Mouse (Mus musculus): ENCODE measurements around the gene Trim65.
A peak's percentile ranks its signal among the peaks of the same experiment; 100 is the strongest.

Trim65 gene

DNA sequence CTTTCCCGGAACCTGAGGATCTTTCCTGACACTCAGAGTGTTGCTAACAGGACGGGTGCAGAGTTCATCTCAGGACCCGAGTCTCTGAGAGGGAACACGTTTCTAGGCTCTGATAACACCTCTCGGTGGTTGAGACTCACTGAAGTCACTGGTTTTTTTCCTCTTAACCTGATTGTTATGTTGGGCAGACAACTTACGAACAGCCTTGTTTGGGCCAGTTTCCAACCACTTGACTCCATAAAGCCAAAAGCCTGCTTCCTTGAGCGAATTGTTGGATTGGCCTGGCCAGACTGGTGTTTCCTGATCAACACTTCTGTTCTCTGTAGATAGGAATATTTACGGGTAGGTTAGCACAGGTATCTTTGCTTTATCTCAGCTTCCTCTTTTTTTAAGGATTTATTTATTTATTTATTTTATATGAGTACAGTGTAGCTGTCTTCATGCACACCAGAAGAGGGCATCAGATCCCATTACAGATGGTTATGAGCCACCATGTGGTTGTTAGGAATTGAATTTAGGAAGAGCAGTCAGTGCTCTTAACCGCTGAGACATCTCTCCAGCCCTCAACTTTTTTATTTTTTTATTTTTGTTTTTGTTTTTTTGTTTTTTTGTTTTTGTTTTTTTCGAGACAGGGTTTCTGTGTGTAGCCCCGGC is 42.1 kb downstream of the Trim65 start:
- DNase-seq (ENCODE audit: low spot score in 2 of 2) = no peak

DNA sequence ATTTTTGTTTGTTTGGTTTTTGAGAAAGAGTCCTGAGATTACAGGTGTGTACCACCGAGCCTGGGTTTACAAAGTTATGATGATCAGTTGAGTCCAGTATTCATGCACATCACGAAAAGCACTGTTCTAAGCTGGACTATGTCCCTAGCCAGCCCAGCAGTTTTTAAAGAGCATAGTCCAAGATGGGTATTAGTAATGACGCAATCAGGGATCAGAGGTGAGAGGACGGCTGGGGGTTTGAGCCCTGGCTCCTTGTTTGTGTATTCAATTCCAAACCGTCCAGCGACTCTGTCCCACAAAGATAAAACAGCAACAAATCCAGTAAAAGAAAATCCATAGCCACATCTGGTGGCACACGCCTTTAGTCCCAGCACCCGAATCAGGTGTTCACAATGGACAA is 42.7 kb downstream of the Trim65 start:
- no peak for DNase-seq (ENCODE audit: low spot score in 2 of 2)

DNA sequence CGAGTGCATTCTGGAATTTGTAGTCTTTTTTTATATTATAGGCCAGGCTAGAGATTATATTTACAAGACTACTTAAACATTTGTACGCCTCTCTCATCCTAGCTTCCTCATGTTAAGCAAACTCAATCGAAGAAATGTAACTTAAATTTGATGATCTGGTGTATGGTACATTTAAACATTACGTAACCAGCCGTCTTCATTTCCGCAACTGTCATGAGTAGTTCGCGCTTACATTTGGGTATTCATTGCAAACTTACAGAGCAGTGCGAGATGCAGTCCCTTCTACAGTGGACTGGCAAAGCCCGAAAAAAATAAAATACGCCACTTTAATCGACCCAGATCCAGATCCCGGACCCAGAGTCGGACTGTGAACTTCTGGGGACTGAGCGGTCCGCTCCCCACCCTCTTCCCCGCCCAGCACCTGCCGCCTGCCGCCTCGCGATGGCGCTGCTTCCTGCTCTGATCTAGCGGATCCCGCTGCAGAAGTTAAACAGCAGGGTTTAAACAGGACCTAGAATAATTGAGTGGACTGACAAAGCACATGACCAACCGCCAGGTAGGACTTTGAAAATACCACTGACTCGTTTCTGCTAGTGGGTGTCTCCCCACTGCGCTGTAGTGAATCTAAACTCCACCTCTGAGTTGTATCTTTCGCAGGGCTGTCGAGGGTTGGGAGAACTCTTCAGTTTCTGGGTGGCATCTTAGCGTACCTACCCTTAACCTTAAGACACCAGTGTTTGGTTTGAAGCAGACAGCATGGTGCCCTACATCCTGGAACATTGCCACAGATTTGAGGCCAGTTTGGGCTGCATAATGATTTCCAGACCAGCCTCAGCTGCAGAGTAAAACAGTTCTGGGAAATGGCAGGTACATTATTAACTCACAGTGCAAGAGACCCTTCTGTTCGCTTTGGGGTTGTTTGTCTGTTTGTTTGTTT is 43.5 kb downstream of the Trim65 start:
- DNase-seq (ENCODE audit: low spot score in 2 of 2) = peak; percentile 68 to 82

DNA sequence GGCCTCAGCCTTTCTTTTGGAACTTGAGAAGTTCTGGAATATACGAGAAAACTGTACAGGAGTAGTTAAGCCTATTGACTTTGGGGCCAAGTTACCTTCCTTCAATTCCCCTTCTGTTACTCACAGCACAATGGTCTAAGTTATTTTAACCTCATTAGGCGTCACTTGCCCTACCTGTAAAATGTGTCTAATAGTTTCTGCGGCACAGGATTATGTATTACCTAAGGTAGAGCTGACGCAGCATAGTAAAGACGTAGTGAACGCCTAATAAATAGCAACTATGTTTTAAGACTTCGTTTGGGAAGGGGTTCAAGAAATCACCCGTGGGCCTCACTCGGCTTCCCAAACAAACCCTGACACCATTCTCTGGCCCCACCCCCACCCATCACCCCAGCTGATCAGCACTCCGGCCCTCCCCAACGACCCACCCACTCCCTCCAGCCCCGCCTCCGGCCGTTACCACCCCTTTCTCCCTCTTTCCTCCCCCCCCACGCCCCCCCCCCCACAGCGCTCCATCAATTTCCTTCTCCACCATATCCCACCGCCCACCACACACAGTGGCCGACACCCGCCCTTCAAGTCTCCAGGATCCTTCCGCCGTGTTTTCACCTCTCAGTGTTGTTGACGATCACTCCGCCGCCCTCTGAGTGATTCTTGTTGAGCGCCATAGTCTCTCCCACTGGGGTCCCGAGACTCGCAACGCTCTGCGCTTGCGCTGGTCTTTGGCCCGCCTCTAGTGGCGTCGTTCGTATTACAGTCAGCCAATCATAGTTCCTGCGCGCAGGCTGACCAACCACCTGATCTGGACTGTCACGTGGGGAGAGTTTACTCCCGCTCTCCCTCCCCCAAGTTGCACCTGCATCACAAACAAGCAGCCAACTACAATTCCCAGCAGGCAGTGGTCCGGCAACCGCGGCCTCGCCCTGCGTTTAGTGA is 44.4 kb downstream of the Trim65 start, which contains the start of gene Wbp2:
Gene Wbp2 (minus strand): TSS at position 738 of the 936 bp plus-strand sequence.
- peak; percentile 94 to 99 for DNase-seq (ENCODE audit: low spot score in 2 of 2)

DNA sequence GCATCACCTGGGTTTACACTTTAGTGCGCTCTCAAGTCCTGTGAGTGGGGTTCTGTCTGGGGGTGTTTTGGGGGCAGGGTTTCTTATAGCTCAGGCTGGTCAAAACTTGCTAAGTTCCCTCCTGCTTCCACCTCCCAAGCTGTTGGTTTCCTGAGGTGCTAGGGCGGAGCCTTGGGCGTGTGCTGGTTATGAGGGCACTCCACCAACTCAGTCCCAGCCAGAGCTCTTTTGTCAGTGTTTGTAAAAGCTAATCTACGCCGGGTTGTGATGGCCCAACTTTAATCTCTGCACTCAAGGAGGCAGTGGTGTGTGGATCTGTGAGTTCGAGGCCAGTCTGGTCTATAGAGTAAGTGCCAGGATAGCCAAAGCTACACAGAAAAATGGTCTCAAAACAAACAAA is 46.8 kb downstream of the Trim65 start:
- no peak for DNase-seq (ENCODE audit: low spot score in 2 of 2)

DNA sequence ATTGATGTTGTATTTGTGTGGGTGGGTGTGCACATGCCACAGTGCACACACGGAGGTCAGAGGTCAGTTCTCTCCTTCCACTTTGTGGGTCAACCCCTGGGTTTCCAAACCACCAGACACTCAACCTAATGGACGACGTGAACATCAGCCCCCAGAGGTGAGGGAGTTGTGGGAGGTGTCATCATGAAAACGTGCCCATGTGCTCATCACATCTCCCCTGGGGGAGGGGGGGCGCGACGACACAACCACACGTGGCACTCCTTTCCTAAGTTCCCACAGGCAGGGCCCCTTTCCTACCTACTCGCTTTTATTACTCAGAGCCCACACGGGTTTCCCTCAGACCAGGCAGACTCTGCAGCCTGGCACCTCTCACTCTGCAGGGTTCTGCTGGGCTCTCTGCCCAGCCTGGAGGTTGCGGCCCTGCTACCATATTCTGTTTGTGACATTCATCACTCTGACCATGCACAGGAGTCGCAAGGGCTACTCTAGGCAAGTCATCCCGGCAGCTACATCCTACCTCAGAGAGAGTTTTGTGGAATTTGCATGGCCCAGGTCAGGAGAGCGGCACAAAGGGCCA is 47.7 kb downstream of the Trim65 start:
- no peak for DNase-seq (ENCODE audit: low spot score in 2 of 2)

DNA sequence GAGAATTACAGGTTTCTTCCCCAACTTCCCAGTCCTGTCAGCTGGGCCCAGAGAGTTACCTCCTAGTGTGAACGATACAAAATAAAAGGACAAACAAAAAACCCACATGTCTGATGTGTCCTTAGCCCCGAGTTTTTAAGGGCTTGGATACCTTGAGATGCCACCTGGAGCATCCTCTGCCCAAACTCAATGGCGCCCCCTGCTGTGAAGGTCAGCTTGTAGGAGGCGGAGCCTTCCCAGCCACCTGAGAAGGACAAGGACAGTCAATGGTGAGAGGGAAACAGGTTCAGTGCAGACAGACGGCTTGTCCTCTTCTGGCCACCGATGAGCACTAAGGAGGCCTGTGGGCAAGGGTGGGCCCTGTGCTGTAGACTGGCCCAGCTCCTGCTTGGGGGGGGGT is 49.8 kb downstream of the Trim65 start:
- DNase-seq (ENCODE audit: low spot score in 2 of 2) = no peak

DNA sequence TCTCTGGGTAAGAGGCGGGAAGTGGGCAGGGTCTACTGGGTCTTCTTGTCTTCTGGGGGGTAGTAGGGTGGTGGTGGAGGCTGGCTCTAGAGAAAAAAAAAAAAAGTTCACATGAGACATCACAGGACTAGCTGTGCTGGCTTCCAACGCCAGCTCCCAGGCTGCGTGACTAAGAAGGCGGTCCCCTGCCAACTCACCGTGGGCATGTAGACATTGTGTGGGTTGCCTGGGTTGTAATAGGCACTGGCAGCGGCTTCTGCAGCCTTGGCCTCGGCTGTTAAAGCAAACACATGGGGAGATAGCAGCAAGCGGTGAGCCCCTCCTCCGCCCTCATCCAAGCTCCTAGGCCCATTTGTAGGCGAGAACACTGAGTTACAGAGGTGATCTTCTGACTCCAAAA is 51.4 kb downstream of the Trim65 start:
- DNase-seq (ENCODE audit: low spot score in 2 of 2) = peak in 1 of 2 experiments; percentile 58

DNA sequence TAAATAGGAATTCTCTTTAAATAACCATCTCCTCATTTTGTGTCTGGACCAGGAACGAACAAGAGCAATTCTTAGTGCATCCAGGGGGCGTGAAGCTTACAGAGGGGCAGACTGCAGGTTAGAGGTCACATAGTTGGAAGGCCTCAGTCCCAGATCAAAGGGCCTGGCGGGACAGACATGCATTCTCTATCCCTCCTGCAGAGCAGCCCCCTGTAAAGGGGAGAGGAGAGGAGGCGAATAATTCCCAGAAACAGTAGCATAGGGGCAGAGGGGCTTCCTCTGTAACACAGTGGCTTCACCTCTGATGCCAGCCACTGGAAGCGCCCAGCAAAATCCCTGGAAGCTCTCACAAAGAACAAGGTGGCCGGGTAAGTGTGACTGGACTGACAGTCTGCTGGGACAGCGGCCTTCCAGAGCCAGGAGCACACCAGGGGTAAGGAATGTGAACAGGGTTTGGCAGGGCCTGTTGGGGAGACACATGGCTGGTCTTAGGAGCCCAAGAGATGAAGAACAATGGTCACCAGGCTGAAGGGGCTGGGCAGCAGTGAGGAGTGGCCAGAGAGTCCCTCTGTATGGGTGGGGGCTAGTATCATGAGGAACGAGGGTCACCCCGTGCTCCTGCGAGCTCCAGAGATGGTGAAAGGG is 52.1 kb downstream of the Trim65 start:
- DNase-seq (ENCODE audit: low spot score in 2 of 2) = no peak

DNA sequence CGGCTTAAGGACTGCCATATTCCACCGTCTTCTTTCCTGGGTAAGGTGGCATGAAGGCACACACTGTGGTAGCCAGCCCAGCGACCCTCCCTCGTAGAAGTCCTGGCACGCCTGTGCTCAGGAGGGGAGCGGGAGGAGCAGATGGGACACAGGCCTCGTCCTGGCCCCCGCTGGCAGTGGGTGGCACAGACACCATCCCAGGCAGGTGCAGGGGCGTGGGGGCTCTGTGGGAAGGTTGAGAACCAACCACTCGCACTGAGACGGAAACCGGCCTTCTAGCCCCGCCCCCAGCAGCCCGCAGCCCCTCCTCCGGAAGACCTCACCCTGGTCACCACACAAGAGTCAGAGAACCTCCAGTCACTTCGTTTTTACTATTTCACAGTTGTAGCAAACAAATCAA is 52.7 kb downstream of the Trim65 start:
- DNase-seq (ENCODE audit: low spot score in 2 of 2) = no peak

DNA sequence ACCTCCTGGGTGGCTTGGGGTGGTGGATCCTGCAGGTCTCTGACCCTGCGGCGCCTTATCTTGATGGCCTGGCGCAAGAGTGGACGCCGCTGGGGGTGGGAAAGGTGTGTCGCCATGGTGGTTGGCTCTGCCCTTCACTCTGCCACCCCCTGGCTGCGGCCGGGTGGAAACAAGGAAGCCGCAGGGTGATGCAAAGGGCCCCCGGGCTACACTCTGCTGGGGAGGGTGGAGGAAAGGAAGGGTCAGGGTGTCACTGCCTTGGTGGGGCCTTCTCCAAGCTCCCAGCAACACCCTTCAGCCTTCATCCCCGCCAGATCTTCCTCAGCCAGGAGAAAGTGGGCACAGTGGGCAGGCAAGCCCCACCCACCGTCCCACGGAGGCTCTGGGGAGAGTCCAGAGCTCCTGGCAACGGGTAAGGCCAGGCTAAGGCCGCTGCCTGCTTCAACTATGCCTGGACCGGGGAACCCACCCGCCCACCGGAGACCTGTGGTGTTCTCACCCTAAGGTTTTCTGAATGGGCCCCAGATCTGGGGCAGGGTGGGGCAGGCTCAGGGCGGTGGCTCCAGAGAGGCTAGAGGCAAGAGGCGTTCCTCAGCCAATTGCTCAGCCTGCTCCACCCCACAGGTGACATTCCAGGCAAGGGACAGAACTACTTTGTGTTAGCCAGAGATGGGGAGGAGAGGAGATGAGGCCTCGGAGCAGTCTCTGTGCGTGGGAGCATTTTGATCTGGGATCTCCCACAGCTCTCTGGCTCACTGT is 53.3 kb downstream of the Trim65 start, which contains the start of gene Unc13d:
Gene Unc13d (minus strand): TSS at position 516 of the 759 bp plus-strand sequence.
- DNase-seq (ENCODE audit: low spot score in 2 of 2) = no peak

DNA sequence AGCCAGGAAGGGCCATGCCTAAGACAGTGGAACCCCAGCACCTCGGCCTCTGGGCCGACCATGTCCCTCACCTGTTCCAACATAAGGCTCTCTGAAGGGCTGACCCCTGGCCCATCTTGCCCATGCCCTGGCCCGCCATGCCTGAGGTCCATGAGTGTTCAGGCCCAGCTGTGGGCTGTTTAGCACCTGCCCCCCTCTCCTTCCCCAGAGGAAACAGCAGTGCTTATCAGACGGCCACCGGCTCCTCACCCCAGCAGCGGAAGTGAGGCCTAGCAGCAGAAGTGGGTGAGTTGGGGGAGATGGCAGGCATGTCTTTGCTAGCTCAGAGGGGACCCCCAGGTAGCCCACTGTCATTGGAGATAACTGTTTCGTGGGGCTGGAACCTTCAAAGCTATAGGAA is 54.1 kb downstream of the Trim65 start:
- DNase-seq (ENCODE audit: low spot score in 2 of 2) = no peak

DNA sequence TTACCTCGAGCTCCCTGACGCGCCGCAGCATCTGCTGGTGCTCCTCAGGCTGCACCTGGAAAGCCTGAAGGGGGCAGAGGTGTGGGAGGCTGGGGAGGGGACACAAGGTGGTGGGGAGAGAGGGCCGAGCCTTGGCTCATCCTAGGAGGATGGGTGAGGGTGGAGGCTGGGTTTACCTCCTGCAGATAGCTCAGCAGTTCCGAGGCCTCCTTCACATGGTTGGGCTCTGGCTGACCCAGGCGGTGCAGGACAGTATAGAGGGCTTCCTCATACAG is 54.7 kb downstream of the Trim65 start:
- DNase-seq (ENCODE audit: low spot score in 2 of 2) = no peak

DNA sequence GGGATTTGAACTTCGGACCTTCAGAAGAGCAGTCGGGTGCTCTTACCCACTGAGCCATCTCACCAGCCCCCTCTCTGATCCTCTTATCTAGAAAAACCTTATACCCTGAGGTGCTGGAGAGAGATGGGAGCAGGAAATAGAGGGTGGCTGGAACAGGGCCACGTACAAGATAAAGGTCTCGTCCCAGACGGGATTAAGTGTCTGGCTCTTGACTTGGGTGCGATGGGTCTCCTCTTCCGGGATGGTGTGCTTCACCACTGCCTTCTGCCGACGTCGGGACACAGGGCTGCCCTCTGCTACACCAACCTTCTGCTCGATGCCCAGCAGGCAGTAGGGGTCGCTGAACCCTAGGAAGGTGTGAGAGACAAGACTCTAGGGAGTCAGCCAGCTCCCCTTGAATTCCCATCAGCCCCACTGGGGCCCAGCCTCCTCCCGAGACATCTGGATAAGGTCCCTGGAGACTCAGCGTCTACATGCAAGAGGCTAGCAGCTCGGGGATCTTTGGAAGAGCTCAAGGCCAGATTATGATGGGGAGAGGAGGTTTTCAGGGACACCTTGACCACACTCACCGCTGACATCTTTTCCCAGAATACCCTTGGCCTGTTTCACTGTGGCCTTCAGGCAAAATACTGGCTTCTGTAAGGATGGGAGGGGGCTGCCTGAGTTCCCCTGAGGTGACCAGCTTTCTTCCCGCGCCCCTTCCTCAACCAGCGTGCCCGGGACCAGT is 55.2 kb downstream of the Trim65 start:
- no peak for DNase-seq (ENCODE audit: low spot score in 2 of 2)

DNA sequence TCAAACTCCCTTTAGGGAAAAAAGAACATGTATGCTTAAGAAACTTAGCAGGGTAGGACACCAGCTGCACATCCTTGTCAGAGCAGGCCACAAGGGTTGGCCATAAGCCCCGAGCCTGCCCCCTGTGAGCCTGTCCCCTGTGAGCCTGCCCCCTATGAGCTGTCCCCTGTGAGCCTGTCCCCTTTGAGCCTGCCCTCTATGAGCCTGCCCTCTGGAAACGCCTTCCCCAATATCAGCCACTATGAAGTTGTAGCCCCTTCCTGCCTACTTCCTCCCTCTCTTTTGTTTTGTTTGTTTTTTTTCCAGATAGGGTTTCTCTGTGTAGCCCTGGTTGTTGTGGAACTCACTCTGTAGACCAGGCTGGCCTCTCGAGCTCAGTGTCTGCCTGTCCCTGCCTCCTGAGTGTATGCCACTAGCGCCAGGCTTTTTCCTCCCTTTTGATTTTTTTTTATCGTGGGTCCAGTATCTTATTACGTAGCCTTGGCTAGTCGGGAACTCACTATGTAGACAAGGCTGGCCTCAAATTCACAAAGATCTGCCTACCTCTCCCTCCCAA is 56.4 kb downstream of the Trim65 start:
- no peak for DNase-seq (ENCODE audit: low spot score in 2 of 2)

DNA sequence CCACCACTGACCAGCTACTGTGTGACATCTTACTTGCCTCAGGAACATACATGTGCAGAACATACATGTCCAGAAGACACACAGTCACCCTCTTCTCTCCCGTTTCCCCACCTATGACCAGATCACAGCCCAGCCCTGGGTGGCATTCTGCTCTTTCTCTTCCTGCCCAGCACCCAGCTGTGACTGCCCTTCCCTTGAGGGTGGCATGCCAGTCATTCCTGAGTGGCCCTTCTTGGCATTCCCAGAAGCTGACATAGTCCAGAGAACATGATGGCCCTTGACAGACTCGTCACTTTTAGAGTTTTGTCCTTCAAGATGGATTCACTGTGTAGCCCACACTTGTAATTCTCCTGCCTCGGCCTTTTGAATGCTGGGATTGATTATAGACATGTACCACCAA is 58.3 kb downstream of the Trim65 start:
- no peak for DNase-seq (ENCODE audit: low spot score in 2 of 2)
